Mouse (Mus musculus): Measurements from ENCODE around the gene Prepl. TPM values are rescaled to one million over a fixed set of nuclear protein-coding genes. Genes with fewer than 3 reads are reported as not detected.

Gene Prepl
- polyA plus RNA-seq, 1 experiment = 18.0 TPM

- H3K36me3 ChIP-seq (ENCODE audit: control insufficient read depth, insufficient read depth, low read length) = no peaks in the 10 kb centered on the region
- no peak overlapping the region for H3K27ac ChIP-seq (ENCODE audit: insufficient read depth, low read depth, low read length)
- peak; percentile 74 for DNase-seq
Measured at GRCm38 (mm10) chr17:85027247-85027646, 62.8 kb downstream of the Prepl start.

GRCm38 (mm10) chr17:85026436-85026835 is 63.6 kb downstream of the Prepl start:
- H3K27me3 ChIP-seq (replicated peaks; ENCODE audit: control insufficient read depth, insufficient read depth, low read length) = no peaks in the 10 kb centered on the region
- DNase-seq = no peak
- 73% methylated on average over 6 of the region's 6 CpGs for WGBS

More at GRCm38 (mm10) chr17:85027247-85027646, 62.8 kb downstream of the Prepl start:
- no peak overlapping the region for H3K4me3 ChIP-seq (ENCODE audit: insufficient read depth, low read depth, low read length)
- 35% methylated on average over 3 of the region's 3 CpGs for WGBS
- no peaks in the 10 kb centered on the region for H3K27me3 ChIP-seq (replicated peaks; ENCODE audit: control insufficient read depth, insufficient read depth, low read length)
- TF ChIP-seq POLR2A (IDR thresholded peaks at IDR 0.05; ENCODE audit: low read depth, low read length) (no peak), CTCF (conservative IDR thresholded peaks at IDR 0.05; ENCODE audit: insufficient read depth, insufficient read length, low read depth, low read length) (no peak)
- peaks cover 12% of the 10 kb centered on the region for H3K4me1 ChIP-seq (ENCODE audit: control insufficient read depth, insufficient read depth, low read length)

DNA sequence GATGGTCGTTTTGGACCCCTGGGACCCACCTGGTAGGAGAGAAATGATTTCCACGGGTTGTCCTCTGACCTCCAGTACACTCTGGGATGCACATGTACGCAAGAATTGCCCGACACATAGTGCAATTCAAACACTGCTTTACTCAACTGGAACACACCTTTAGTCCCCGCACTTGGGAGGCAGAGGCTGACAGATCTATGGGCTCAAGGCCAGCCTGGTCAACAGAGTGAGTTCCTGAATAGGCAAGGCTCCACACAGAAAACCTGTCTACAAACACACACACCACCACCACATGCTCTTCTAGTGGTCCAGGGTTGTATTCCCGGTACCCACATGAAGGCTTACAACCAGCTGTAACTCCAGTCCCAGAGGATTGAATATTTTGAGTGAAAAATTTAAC is 64.9 kb downstream of the Prepl start:
- Histone ChIP-seq H3K4me3 (ENCODE audit: insufficient read depth, low read depth, low read length) (no peak overlapping the region), H3K27ac (ENCODE audit: insufficient read depth, low read depth, low read length) (no peak overlapping the region), H3K27me3 (replicated peaks; ENCODE audit: control insufficient read depth, insufficient read depth, low read length) (no peaks in the 10 kb centered on the region), H3K36me3 (ENCODE audit: control insufficient read depth, insufficient read depth, low read length) (no peaks in the 10 kb centered on the region), H3K4me1 (ENCODE audit: control insufficient read depth, insufficient read depth, low read length) (peaks cover 12% of the 10 kb centered on the region)
- DNase-seq = peak; percentile 52
- 61% methylated on average over 6 of the region's 6 CpGs for WGBS
- TF ChIP-seq POLR2A (IDR thresholded peaks at IDR 0.05; ENCODE audit: low read depth, low read length) = no peak
- no peak for TF ChIP-seq CTCF (conservative IDR thresholded peaks at IDR 0.05; ENCODE audit: insufficient read depth, insufficient read length, low read depth, low read length)

More at GRCm38 (mm10) chr17:85026436-85026835, 63.6 kb downstream of the Prepl start:
- Histone ChIP-seq H3K4me1 (ENCODE audit: control insufficient read depth, insufficient read depth, low read length) (peaks cover 12% of the 10 kb centered on the region), H3K36me3 (ENCODE audit: control insufficient read depth, insufficient read depth, low read length) (no peaks in the 10 kb centered on the region), H3K27ac (ENCODE audit: insufficient read depth, low read depth, low read length) (no peak overlapping the region), H3K4me3 (ENCODE audit: insufficient read depth, low read depth, low read length) (no peak overlapping the region)
- TF ChIP-seq CTCF (conservative IDR thresholded peaks at IDR 0.05; ENCODE audit: insufficient read depth, insufficient read length, low read depth, low read length) (no peak), POLR2A (IDR thresholded peaks at IDR 0.05; ENCODE audit: low read depth, low read length) (no peak)

DNA sequence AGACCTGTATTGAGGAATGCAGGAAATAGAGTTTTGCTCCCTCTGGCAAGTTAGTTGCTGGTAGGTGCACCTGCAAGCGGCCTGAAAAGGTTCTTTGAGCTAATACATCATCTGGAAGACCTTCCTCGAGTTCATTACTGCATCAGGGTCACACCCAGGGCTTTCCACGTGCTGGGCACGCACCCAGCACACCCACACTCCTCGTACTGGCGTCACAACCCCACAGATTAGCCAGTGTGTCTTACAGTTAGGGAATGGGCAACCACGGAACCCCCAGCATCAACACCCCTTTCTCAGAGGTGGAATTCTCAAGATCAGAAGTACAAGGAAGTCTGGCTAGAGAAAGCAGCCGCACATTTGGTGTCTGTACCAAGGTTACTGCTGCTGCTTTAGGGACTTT is 65.8 kb downstream of the Prepl start:
- DNase-seq = no peak
- Histone ChIP-seq H3K36me3 (ENCODE audit: control insufficient read depth, insufficient read depth, low read length) (no peaks in the 10 kb centered on the region), H3K27me3 (replicated peaks; ENCODE audit: control insufficient read depth, insufficient read depth, low read length) (no peaks in the 10 kb centered on the region), H3K4me1 (ENCODE audit: control insufficient read depth, insufficient read depth, low read length) (peaks cover 12% of the 10 kb centered on the region), H3K27ac (ENCODE audit: insufficient read depth, low read depth, low read length) (no peak overlapping the region; the same call in 1 of the 2 replicates), H3K4me3 (ENCODE audit: insufficient read depth, low read depth, low read length) (no peak overlapping the region)
- 54% methylated on average over 8 of the region's 8 CpGs for WGBS
- TF ChIP-seq POLR2A (IDR thresholded peaks at IDR 0.05; ENCODE audit: low read depth, low read length) (no peak), CTCF (conservative IDR thresholded peaks at IDR 0.05; ENCODE audit: insufficient read depth, insufficient read length, low read depth, low read length) (no peak)

DNA sequence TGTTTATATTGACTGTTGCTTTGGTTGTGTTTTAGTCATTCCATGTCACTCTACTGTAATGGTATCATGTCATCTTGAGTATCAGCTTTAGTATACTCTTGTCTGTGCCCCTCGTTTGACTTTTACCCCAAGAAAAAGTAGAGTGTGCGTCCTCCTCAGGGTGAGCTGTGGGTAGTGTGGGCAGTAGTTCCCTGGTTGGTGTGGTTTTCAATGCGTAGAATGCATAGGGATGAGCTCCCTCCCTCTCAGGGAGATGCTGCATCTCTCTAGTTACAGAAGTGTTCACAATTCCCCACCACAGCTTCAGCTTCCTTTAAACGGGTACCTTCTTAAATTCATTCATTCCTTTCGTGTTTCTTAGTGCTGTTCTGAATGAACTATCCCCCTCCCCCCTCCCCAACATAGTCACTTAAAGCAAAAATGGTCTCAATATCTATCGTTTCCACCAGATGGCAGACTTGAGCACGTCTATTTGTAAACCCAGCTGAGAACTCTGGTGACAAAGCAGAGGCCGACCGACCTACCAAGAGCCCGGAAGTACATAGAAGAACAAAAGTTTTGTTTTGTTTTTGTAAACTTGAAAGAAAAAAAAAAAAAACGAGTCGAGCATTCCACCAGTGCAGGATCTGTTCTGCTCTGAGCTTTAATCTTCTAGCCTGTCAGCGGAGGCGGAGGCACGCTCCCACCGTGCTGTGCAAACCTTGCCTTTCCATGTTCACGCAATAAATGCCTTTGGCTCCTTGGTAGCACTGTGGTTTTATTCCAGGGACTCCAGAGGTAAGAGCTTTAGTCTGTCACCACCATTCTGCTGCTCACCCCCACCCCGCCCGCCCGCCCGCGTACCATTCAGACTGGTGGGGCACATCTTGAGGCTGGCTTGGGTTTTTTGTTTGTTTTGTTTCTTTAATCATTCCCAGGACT is 66.5 kb downstream of the Prepl start:
- TF ChIP-seq CTCF (conservative IDR thresholded peaks at IDR 0.05; ENCODE audit: insufficient read depth, insufficient read length, low read depth, low read length) = peak; percentile 49
- no peak for TF ChIP-seq POLR2A (IDR thresholded peaks at IDR 0.05; ENCODE audit: low read depth, low read length)
- peaks cover 12% of the 10 kb centered on the region for H3K4me1 ChIP-seq (ENCODE audit: control insufficient read depth, insufficient read depth, low read length)
- H3K27me3 ChIP-seq (replicated peaks; ENCODE audit: control insufficient read depth, insufficient read depth, low read length) = no peaks in the 10 kb centered on the region
- H3K27ac ChIP-seq (ENCODE audit: insufficient read depth, low read depth, low read length) = peak overlapping the region; percentile 16; the same call in 1 of the 2 replicates
- WGBS = 49% methylated on average over 22 of the region's 22 CpGs
- peak; percentile 79 for DNase-seq
- peak overlapping the region; percentile 3; the same call in 1 of the 2 replicates for H3K4me3 ChIP-seq (ENCODE audit: insufficient read depth, low read depth, low read length)
- no peaks in the 10 kb centered on the region for H3K36me3 ChIP-seq (ENCODE audit: control insufficient read depth, insufficient read depth, low read length)

GRCm38 (mm10) chr17:85020343-85020742 is 69.7 kb downstream of the Prepl start:
- Histone ChIP-seq H3K36me3 (ENCODE audit: control insufficient read depth, insufficient read depth, low read length) (no peaks in the 10 kb centered on the region), H3K4me3 (ENCODE audit: insufficient read depth, low read depth, low read length) (no peak overlapping the region), H3K4me1 (ENCODE audit: control insufficient read depth, insufficient read depth, low read length) (peaks cover 9% of the 10 kb centered on the region), H3K27me3 (replicated peaks; ENCODE audit: control insufficient read depth, insufficient read depth, low read length) (no peaks in the 10 kb centered on the region), H3K27ac (ENCODE audit: insufficient read depth, low read depth, low read length) (no peak overlapping the region)
- WGBS = 71% methylated on average over 3 of the region's 3 CpGs
- DNase-seq = no peak
- no peak for TF ChIP-seq POLR2A (IDR thresholded peaks at IDR 0.05; ENCODE audit: low read depth, low read length)
- no peak for TF ChIP-seq CTCF (conservative IDR thresholded peaks at IDR 0.05; ENCODE audit: insufficient read depth, insufficient read length, low read depth, low read length)

GRCm38 (mm10) chr17:85018794-85019193 is 71.2 kb downstream of the Prepl start:
- TF ChIP-seq CTCF (conservative IDR thresholded peaks at IDR 0.05; ENCODE audit: insufficient read depth, insufficient read length, low read depth, low read length) (no peak), POLR2A (IDR thresholded peaks at IDR 0.05; ENCODE audit: low read depth, low read length) (no peak)
- no peak for DNase-seq
- Histone ChIP-seq H3K4me1 (ENCODE audit: control insufficient read depth, insufficient read depth, low read length) (peaks cover 2% of the 10 kb centered on the region), H3K36me3 (ENCODE audit: control insufficient read depth, insufficient read depth, low read length) (no peaks in the 10 kb centered on the region), H3K27me3 (replicated peaks; ENCODE audit: control insufficient read depth, insufficient read depth, low read length) (no peaks in the 10 kb centered on the region), H3K4me3 (ENCODE audit: insufficient read depth, low read depth, low read length) (no peak overlapping the region), H3K27ac (ENCODE audit: insufficient read depth, low read depth, low read length) (no peak overlapping the region)
- 64% methylated on average over 5 of the region's 5 CpGs for WGBS

All from kidney, adult 2 months (tissue).